Mouse (Mus musculus): ENCODE measurements around the gene Olfr789. TPM values are rescaled to one million over a fixed set of nuclear protein-coding genes. Genes with fewer than 3 reads are reported as not detected.

The Olfr789 gene
- polyA plus RNA-seq (2012; rRNA removed): not detected in 2 replicates

- no peak for TF ChIP-seq POLR2A (IDR thresholded peaks at IDR 0.05; ENCODE audit: low read depth, low read length)
- H3K36me3 ChIP-seq (ENCODE audit: control insufficient read depth, insufficient read depth, low read length): no peaks in the 10 kb centered on the region
- H3K4me1 ChIP-seq (ENCODE audit: control insufficient read depth, insufficient read depth, low read length): no peaks in the 10 kb centered on the region
- H3K4me3 ChIP-seq (ENCODE audit: insufficient read depth, low read depth, low read length): no peak within 1 kb of the TSS
- 58% methylated on average over 2 of the region's 2 CpGs for WGBS
- no peaks in the 10 kb centered on the region for H3K27me3 ChIP-seq (replicated peaks; ENCODE audit: control insufficient read depth, insufficient read depth, low read length)
- no peak within 1 kb of the TSS for H3K27ac ChIP-seq (ENCODE audit: insufficient read depth, low read depth, low read length)
- DNase-seq: no peak
These were observed at the start of gene Olfr789 for GRCm38 (mm10) chr10:129484452-129484851. Gene Olfr789, plus strand, starts transcription at chr10:129484752.

GRCm38 (mm10) chr10:129461562-129461961 lies 23.0 kb upstream of the Olfr789 start, which contains the start of gene Olfr787:
Gene Olfr787, plus strand, starts transcription at chr10:129461862.
- H3K36me3 ChIP-seq (ENCODE audit: control insufficient read depth, insufficient read depth, low read length): no peaks in the 10 kb centered on the region
- no peak within 1 kb of the TSS for H3K4me3 ChIP-seq (ENCODE audit: insufficient read depth, low read depth, low read length)
- no peak for TF ChIP-seq POLR2A (IDR thresholded peaks at IDR 0.05; ENCODE audit: low read depth, low read length)
- no peak for DNase-seq
- 84% methylated on average over 3 of the region's 3 CpGs for WGBS
- no peaks in the 10 kb centered on the region for H3K27me3 ChIP-seq (replicated peaks; ENCODE audit: control insufficient read depth, insufficient read depth, low read length)
- no peaks in the 10 kb centered on the region for H3K4me1 ChIP-seq (ENCODE audit: control insufficient read depth, insufficient read depth, low read length)
- H3K27ac ChIP-seq (ENCODE audit: insufficient read depth, low read depth, low read length): no peak within 1 kb of the TSS

DNA sequence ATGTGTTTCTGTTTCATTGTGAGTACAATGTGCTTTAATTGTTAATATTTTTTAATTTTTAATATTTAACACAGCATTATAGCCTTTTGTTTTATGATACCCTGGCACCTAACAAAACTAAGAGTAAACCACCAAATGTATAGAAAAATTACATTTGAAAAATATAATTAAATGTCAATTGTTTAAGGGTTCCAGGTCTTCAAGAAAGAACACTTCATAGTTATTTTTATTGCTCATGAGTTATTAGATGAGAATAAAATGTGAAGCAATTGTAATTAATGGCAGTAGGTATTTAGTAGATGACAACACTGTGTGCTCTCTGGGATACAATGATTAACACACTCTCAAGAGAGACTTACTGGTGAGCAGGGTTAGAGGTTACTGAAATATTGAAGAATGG lies 13.9 kb upstream of the Olfr789 start, which contains the start of gene Olfr788:
Gene Olfr788, plus strand, starts transcription at position 301 of the 400 bp plus-strand sequence.
- Histone ChIP-seq H3K27ac (ENCODE audit: insufficient read depth, low read depth, low read length) (no peak within 1 kb of the TSS), H3K4me1 (ENCODE audit: control insufficient read depth, insufficient read depth, low read length) (no peaks in the 10 kb centered on the region), H3K36me3 (ENCODE audit: control insufficient read depth, insufficient read depth, low read length) (no peaks in the 10 kb centered on the region), H3K4me3 (ENCODE audit: insufficient read depth, low read depth, low read length) (no peak within 1 kb of the TSS), H3K27me3 (replicated peaks; ENCODE audit: control insufficient read depth, insufficient read depth, low read length) (no peaks in the 10 kb centered on the region)
- DNase-seq: no peak
- TF ChIP-seq CTCF (conservative IDR thresholded peaks at IDR 0.05; ENCODE audit: insufficient read depth, insufficient read length, low read depth, low read length) (no peak), POLR2A (IDR thresholded peaks at IDR 0.05; ENCODE audit: low read depth, low read length) (no peak)

- Histone ChIP-seq H3K36me3 (ENCODE audit: control insufficient read depth, insufficient read depth, low read length) (no peaks in the 10 kb centered on the region), H3K4me3 (ENCODE audit: insufficient read depth, low read depth, low read length) (no peak overlapping the region), H3K27me3 (replicated peaks; ENCODE audit: control insufficient read depth, insufficient read depth, low read length) (no peaks in the 10 kb centered on the region), H3K27ac (ENCODE audit: insufficient read depth, low read depth, low read length) (no peak overlapping the region), H3K4me1 (ENCODE audit: control insufficient read depth, insufficient read depth, low read length) (no peaks in the 10 kb centered on the region)
- TF ChIP-seq POLR2A (IDR thresholded peaks at IDR 0.05; ENCODE audit: low read depth, low read length) (no peak), CTCF (conservative IDR thresholded peaks at IDR 0.05; ENCODE audit: insufficient read depth, insufficient read length, low read depth, low read length) (no peak)
- DNase-seq: no peak
- WGBS: 74% methylated on average over 2 of the region's 2 CpGs
These were observed 11.3 kb upstream of the Olfr789 start for GRCm38 (mm10) chr10:129473256-129473655.

GRCm38 (mm10) chr10:129473723-129474122 lies 10.8 kb upstream of the Olfr789 start:
- no peak overlapping the region for H3K27ac ChIP-seq (ENCODE audit: insufficient read depth, low read depth, low read length)
- H3K4me1 ChIP-seq (ENCODE audit: control insufficient read depth, insufficient read depth, low read length): no peaks in the 10 kb centered on the region
- no peaks in the 10 kb centered on the region for H3K27me3 ChIP-seq (replicated peaks; ENCODE audit: control insufficient read depth, insufficient read depth, low read length)
- no peak for DNase-seq
- TF ChIP-seq POLR2A (IDR thresholded peaks at IDR 0.05; ENCODE audit: low read depth, low read length): no peak
- no peak for TF ChIP-seq CTCF (conservative IDR thresholded peaks at IDR 0.05; ENCODE audit: insufficient read depth, insufficient read length, low read depth, low read length)
- no peaks in the 10 kb centered on the region for H3K36me3 ChIP-seq (ENCODE audit: control insufficient read depth, insufficient read depth, low read length)
- H3K4me3 ChIP-seq (ENCODE audit: insufficient read depth, low read depth, low read length): no peak overlapping the region

DNA sequence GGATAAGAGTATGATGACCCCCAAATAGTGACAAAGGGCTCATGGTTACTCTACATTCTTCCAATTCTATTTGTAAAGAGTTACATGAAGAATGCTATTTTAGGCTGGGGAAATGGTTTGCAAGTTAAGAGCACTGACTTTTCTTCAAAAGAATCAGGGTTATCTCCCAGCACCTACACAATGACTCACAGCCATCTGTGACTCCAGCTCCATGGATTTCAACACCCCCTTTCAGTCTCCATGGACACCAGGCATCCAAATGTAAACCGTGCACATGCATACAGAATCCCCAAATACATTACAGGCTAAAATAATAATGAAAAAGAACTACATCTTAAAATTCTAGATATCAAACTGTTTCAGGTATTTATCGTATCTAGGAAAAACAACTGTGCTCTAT lies 5.5 kb downstream of the Olfr789 start:
- WGBS: 79% methylated on average over 2 of the region's 2 CpGs
- Histone ChIP-seq H3K4me3 (ENCODE audit: insufficient read depth, low read depth, low read length) (no peak overlapping the region), H3K4me1 (ENCODE audit: control insufficient read depth, insufficient read depth, low read length) (no peaks in the 10 kb centered on the region), H3K36me3 (ENCODE audit: control insufficient read depth, insufficient read depth, low read length) (no peaks in the 10 kb centered on the region), H3K27me3 (replicated peaks; ENCODE audit: control insufficient read depth, insufficient read depth, low read length) (no peaks in the 10 kb centered on the region), H3K27ac (ENCODE audit: insufficient read depth, low read depth, low read length) (no peak overlapping the region)
- no peak for DNase-seq
- TF ChIP-seq CTCF (conservative IDR thresholded peaks at IDR 0.05; ENCODE audit: insufficient read depth, insufficient read length, low read depth, low read length): no peak
- no peak for TF ChIP-seq POLR2A (IDR thresholded peaks at IDR 0.05; ENCODE audit: low read depth, low read length)

DNA sequence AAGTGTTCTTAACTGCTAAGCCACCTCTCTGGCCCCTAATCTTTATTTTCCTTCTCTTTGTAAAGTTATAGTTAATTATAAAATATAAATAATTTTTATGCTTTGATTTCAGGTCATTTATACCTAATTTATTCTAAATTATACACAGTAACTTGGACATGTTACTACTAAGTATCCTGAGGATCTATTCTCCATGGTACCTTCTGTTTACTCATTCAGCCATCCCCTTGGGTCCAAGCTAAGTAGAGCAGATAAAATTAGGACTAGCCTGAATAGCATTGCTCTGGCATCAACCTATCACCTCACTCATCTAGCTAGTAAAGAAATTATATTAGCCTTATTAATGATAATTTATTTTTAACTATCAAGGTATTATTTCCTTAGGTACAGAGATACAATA lies 13.6 kb downstream of the Olfr789 start, which contains the start of gene Olfr790:
Gene Olfr790, plus strand, starts transcription at position 301 of the 400 bp plus-strand sequence.
- no peaks in the 10 kb centered on the region for H3K36me3 ChIP-seq (ENCODE audit: control insufficient read depth, insufficient read depth, low read length)
- no peaks in the 10 kb centered on the region for H3K4me1 ChIP-seq (ENCODE audit: control insufficient read depth, insufficient read depth, low read length)
- no peaks in the 10 kb centered on the region for H3K27me3 ChIP-seq (replicated peaks; ENCODE audit: control insufficient read depth, insufficient read depth, low read length)
- no peak for DNase-seq
- TF ChIP-seq POLR2A (IDR thresholded peaks at IDR 0.05; ENCODE audit: low read depth, low read length) (no peak), CTCF (conservative IDR thresholded peaks at IDR 0.05; ENCODE audit: insufficient read depth, insufficient read length, low read depth, low read length) (no peak)
- no peak within 1 kb of the TSS for H3K27ac ChIP-seq (ENCODE audit: insufficient read depth, low read depth, low read length)
- H3K4me3 ChIP-seq (ENCODE audit: insufficient read depth, low read depth, low read length): no peak within 1 kb of the TSS

DNA sequence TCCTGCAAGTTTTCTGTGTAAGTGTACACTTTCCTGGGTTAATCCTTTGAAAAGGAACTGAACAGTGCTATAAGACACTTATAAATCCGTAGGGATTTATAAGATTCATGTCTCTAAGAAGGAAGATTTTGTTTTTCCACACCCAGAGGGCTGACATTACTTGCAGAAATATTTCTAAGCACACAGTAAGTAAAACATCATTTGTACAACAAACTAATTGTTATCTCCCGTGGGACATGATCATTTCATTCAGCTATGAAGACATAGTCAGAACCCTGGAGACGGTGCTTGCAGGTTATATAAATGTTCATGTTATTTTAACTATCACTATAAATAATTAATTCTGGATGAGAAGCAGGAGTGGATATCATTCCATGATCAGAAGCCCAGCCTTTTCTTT lies 36.9 kb downstream of the Olfr789 start, which contains the start of gene Olfr791:
Gene Olfr791, plus strand, starts transcription at position 301 of the 400 bp plus-strand sequence.
- Histone ChIP-seq H3K4me1 (ENCODE audit: control insufficient read depth, insufficient read depth, low read length) (no peaks in the 10 kb centered on the region), H3K4me3 (ENCODE audit: insufficient read depth, low read depth, low read length) (no peak within 1 kb of the TSS), H3K27ac (ENCODE audit: insufficient read depth, low read depth, low read length) (no peak within 1 kb of the TSS), H3K27me3 (replicated peaks; ENCODE audit: control insufficient read depth, insufficient read depth, low read length) (no peaks in the 10 kb centered on the region), H3K36me3 (ENCODE audit: control insufficient read depth, insufficient read depth, low read length) (no peaks in the 10 kb centered on the region)
- no peak for DNase-seq
- no peak for TF ChIP-seq POLR2A (IDR thresholded peaks at IDR 0.05; ENCODE audit: low read depth, low read length)
- no peak for TF ChIP-seq CTCF (conservative IDR thresholded peaks at IDR 0.05; ENCODE audit: insufficient read depth, insufficient read length, low read depth, low read length)
- 68% methylated on average over 3 of the region's 3 CpGs for WGBS

Measured in kidney, adult 2 months (tissue).